Mouse (Mus musculus) cerebellum, adult 11 months (tissue): Measurements from ENCODE around the gene Adora1.
A peak's percentile ranks its signal among the peaks of the same experiment; 100 is the strongest.

Experiments
- DNase-seq: peaks from one replicate; pipeline ENCODE4 v3.0.0; 2022

Adora1 gene

DNA sequence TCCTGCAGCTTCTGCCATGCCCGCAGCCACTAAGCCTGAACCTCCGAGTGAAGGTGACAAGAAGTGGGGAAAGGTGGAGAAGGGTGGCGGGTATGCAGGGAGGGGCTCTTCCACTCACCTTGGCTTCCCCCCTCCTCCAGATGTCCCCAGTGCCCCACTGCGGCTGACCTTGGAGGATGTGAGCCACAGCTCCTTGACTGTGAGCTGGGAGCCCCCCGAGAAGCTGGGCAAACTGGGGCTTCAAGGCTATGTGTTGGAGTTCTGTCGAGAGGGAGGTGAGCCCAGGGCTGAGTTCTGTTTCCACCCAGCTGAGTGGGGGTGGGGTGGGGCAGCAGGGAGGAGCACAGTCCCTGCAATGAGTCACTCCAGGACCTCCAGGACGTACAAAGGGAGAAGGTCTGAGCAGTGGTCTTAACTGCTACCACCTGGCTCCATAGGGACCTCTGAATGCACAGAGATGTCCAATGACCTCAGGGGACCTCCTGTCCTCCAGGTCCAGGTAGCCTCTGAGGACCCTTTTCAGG is 41.5 kb downstream of the Adora1 start:
- DNase-seq, result no peak

DNA sequence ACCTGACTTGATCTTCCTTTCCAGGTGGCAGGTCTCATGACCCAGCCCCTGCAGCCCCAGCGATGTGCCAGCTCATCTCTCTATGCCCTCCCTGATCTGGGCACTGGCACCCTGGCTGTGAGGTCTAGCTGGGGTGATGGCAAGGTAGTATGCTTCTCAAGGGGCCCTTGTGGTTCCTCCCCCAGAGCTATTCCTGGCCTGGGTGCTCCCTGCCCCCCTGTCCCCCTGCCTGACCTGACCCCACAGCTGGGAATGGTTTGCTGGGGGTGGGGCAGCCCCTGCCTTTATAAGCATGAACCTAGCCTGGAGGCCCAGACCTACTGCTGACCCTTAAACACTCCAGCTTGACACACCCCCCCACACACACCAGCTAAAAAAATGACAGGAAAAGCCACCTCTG is 42.1 kb downstream of the Adora1 start, which contains the start of gene Mybph:
Gene Mybph (plus strand): TSS at position 323 of the 400 bp plus-strand sequence.
- no peak for DNase-seq

DNA sequence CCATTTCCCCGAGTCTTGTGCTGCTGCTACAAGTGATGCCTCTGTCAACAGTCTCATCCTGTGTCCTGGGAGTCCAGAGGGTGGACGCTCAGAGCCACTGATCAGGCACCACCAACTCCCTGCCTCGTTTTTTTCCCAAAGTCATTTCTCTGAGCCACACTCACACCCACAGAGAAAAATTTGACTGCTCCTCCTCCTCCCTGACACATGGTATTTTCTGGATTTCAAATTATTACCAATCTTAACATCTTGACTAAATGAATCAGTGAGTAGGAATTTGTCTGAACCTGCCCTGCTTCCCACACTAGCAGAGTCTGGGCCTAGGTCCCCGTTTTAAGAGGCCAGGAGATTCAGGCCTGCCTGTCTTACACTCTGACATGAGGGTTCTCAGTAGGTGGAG is 43.2 kb downstream of the Adora1 start:
- no peak for DNase-seq

DNA sequence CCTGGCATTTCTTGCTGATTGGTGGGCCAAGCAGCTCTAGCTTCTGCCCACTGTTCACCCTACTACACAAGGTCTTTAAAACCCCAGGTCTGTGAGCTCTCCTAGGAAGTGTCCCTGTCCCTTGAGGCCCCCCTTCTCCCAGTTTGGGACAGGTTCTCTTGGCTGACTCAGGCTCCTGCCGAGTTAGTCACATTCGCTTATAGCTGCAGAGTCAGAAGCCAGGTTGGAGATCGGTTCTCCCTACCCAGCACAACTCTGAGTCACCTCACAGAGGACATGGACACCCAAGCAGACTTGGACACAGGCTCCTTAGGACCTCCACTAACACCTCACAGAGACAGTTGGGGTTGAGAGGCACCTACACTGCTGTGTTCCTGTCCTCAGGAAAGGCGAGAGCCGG is 44.0 kb downstream of the Adora1 start:
- no peak for DNase-seq

DNA sequence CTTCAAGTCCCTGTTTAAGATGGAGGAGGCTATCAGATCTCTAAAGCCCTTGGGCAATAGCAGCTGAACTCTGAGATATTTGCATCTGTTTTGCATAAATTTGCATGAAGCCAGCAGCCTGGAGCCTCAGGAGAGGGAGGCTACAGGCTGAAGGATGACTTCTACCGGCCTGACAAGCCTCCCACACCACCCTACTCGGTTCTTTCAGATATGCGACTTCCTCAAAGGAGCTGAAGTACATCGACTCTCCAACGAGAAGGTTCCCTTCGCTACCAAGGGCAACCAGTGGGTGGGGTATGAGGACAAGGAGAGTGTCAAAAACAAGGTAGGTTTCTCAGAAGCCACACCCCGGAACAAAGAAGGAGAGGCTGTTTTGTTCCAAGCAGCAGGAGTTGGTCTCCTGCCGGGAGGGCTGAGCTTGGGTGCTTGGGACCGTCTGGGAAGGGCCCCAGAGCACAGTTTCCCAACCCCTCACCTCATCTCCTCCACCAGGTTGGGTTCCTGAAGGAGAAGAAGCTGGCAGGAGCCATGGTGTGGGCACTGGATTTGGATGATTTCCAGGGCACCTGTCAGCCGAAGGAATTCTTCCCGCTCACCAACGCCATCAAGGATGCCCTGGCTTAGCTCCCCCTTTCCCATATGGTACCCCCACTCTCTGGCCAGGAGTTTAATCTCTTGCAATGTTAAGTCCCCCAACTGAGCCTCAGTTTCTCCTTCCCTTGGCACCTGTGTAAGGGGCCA is 46.1 kb downstream of the Adora1 start:
- no peak for DNase-seq

DNA sequence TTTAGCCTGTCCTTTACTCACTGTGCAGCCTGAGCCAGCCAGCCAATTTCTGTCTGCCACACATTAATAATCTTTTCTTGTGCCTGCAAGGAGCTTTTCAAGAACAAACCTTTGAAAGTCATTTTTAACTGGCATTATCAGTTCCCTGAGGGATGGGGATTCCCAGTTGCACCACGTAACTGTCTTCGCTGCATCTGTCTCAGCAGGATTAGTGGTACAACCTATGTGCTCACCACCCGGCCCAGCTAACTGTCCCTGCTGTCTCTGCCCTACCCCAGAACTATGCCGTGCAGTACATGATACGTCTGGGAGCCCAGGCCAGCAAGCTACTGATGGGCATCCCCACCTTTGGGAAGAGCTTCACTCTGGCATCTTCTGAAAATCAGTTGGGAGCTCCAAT is 47.0 kb downstream of the Adora1 start:
- DNase-seq, result no peak

DNA sequence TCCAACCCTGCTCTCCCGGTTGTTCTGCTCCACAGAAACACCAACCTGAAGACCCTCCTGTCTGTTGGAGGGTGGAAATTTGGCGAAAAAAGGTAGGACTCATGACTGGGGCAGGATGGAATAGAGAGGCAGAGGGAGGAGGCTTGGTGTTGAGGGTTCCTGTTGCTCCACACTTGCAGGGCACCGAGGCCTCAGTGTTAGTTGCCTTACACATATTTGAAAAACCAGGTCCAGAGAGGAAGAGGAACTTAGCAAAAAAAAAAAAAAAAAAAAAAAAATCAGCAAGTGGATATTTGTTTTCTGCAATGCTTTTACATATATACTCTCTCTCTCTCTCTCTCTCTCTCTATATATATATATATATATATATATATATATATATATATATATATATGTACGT is 51.1 kb downstream of the Adora1 start:
- DNase-seq, result no peak

DNA sequence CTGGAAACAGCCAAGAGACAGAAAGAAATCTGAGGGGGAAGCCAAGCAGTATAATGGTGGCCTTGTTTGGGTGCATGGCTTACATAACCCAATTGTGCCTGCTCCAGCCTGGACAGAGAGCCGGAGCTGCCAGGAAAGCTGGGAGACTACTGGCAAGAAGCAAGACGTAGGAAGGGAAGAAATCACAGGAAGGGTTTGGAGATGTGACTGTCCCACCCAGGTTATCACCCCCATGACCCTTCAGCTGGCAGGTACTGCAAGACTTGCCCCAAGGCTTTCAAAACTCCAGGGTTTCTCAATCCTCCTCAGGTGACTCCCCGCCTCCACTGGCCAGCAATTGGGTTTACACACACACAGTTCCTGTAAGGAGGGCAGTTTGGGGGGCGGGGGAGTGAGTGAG is 53.2 kb downstream of the Adora1 start, which contains the start of gene Chil1:
Gene Chil1 (plus strand): TSS at position 152 of the 400 bp plus-strand sequence.
- DNase-seq, result no peak

DNA sequence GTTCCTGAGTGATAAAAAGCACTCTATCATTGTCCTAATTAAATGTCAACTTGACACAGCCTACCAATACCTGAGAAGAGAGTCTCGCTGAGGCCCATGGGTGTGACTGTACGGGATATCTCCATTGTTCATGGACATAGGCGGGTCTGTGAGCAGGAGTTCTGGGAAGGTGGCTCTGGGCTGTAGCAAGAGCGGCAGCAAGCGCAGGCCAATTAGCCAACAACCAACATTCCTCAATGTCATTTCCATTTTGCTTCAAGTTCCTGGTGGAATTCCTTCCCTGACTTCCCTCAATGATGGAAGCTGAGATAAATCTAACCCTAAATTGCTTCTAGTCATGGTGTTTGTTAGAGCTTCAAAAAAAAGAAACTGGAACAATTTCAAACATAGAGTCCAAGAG is 57.3 kb downstream of the Adora1 start:
- no peak for DNase-seq

DNA sequence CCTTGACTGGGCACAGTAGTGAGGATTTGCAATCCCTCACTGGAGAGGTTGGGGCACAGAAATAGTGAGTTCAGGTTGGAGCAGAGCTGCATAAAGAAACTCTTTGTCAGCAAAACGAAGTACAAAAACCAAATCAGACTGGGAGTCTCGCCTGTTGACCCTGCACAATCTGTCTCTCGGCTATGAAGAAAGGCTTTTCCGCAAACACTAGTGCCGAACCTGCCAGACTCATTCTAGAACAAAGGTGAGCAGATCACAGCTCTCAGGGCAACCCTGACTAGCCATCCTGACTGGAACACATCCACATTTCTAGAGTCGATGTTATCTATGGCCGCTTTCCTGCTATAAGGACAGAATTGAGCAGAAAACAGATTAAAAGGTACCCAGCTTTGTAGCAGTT is 62.1 kb downstream of the Adora1 start:
- DNase-seq, result no peak

DNA sequence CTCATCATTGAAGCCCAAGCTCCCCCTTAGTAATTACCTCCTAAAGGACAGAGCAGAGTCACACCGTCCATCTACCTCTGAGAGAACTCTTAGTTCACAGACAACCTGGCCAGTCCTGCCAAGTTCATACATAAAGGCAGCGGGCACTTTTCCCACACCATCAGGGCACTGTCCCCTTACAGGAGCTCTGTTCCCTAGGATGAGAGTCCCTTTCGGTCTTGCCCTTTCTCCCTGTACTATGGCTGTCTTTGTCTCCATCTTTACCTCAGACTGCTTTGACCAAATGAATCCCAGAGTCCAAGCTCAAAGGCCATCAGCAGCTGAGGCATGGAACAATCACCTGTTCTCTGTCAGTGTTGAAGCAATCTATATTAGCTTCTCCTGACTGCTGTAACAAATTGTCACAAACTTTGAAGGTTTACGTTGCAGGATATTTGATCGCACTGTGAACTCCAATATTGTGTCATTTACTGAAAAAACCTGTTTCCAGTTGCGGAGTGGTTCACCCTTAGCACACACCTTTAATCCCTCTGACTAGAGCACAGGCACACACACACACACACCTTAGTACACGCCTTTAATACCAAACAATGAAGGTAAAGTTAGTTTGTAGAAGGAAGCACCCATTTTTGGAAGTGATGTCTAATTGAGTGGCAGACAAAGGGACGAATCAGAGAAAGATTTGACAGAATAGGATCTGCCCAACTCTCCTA is 66.1 kb downstream of the Adora1 start:
- DNase-seq, result no peak

DNA sequence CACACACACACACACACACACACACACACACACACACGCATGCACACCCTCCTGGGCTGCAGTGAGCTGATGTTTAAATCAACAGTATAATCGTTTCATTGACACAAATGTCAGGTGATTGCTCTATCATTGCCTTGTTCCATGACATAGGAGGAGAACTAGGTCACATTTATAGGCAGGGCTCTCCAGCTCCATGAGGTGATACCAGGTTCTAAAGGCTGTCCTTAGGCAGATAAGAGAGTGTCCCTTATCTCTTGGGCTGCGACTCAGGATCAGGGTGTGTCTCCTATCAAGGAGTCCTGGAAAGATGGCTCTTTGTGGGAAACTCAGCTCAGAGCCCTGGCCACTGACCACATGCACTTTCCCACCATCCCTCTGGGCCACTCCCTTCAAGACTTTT is 66.7 kb downstream of the Adora1 start:
- DNase-seq, result no peak

DNA sequence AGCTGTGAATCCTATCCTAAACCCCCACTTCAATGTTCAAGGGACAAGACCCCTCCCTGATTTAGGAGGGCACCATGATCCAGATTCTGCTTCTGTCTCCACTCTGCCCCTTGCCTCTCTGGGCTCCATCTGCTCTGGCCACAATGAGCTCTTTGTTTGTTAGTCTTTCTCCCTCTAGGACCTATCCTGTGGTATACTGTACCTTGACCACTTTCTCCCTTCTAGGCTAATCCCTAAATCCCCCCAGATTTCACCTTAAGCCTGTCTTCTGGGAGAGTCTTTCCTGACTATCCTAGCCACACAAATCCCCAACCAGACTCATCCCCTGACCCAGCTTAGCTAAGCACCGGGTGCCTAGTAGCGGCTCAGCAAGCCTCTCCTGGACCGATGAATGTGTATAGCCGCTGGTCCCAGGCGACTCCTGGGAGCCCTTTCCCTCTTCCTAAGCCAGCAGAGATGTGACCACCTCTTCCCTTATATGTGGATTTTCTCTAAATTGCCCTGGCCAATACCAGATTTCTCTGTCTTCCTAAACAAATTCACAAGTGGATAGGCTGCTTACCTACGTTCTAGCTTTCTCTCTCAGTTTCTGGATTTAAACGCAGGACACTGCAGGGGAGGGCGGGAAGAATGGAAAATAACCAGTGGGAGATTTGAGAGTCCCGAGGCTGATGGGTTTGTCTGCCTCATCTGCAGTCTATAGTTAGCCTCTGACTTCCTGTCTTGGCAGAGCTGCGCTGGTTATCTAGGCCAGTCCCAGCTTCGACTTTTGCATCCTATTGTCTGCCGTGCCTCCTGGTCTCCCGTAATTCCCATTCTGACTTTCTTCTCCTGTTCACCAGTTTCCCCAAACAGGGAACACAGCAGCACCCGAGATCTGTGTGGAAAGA is 67.6 kb downstream of the Adora1 start:
- peak; percentile 59 for DNase-seq

DNA sequence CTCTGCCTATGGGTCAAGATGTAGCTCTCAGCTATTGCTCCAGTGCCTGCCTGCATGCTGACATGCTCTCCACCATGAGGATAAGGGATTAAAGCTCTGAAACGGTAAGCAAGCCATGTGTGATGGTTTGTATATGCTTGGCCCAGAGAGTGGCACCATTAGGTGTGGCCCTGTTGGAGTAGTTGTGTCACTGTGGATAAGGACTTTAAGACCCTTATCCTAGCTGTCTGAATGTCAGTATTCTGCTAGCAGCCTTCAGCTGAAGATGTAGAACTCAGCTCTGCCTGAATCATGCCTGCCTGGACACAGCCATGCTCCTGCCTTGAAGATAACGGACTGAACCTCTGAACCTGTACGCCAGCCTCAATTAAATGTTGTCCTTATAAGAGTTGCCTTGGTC is 68.7 kb downstream of the Adora1 start:
- DNase-seq, result no peak

DNA sequence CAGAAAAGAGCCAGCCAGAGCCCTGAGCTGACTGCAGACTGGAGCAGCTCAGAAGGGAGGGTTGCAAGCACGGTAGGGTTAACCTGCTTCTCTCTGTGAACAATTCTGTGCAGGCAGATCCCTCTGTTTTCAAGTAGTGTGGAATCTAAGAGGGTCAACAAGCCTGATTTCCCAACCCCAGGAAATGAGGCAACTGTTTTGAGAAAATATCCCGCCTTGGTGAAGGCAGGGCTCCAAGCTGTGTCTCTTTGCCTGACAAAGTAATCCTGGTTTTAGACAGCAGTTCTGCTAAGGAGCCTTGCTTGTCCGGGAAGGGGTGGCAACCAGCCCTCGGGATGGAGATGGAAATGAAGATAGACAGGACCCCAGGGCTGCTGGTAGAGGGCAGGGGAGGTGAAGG is 70.8 kb downstream of the Adora1 start:
- DNase-seq, result no peak

DNA sequence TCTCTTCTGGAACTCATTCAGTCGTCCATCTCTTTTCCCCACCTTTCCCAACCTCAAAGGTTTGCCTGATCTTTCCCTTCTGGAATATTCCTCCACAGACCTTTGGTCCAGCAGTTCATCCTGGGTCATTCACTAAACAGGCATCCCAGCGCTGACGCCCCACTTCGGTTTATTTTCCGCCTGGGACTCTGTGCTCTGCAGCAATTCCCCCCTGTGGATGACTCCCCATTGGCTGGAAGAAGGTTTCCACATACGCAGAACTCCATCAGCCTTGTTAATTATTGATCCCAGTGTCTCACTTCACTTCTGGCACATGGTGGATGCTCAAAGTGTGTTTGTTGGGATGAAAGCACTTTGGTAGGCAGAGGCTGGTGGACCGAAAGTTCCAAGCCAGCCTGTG is 71.8 kb downstream of the Adora1 start:
- DNase-seq, result no peak

DNA sequence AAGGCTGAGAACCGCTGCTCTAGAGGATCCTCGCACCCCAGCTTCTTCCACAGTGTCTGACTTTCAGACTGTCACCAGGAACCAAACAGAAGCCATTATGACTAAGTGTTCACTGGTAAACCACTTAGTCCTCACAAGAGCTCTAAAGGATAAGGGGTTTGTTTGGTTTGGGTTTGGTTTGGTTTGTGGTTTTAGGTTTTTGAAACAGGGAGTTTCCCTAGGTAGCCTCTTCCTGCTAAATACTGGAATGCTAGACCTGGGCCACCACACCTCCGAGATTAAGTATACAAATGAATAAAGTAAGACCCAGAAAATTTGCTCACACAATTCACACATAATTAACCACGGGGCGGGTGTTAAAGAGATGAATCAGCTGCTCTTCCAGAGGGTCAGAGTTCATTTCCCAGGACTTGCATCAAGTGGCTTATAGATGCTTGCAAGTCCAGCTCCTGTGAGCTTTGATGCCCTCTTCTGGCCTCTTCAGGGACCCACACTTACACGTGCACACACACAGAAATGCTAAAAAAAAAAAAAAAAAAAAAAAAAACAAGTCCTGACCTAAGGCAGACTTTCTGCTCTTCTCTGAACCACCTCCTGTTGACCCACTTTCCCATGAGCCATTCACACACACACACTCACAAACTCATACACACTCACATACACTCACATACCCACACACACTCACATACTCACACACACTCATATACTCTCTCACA is 72.6 kb downstream of the Adora1 start:
- DNase-seq, result no peak

DNA sequence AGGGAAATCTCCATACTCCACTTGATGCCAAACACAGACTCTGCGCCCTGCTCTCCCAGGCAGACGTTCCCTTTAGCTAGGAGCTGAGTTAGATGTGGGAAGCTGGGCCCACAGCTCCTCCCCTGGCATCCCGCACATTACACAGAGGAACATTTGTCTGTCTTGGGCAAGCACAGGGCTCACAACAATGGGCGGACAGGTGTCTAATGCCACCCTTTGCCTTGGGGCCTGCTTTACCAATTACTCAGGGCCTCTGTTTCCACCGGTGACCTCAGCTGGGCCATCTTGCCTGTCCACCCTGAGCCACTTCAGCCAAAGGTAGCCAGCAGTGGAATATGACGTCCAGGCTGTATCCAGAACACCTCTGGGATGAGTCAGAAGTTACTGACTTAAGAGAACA is 73.8 kb downstream of the Adora1 start:
- no peak for DNase-seq

DNA sequence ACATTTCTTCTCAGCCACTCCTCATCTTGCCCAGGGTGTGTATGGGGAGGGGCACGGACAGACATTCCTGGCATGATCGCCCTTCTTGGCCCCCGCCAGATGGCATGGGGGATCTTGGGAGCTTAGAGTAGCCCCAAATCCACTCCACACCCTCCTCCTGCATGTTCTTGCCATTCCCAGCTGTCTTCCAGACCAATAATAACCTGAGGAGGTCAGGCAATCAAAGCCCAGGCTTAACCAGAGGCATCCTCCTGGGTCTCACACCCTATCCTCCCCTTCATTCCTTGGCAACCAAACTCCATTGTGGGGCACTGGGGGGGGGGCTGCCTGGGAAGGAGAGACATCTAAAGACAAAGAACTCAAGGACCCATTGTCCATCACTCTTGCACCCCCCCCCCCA is 74.8 kb downstream of the Adora1 start:
- no peak for DNase-seq

DNA sequence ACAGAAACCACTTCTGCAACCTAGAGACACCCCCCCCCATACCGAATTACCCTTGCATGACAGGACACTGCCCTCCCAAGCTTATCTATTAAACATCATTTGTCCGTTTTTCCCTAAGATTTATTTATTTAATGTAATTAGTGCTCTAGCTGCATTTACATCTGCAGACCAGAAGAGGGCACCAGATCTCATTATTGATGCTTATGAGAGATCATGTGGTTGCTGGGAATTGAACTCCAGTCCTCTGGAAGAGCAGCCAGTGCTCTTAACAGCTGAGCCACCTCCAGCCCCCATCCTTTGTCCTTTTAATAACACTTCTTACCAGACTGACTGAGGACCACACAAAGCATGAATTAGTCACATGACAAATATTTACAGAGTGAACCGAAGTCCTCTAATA is 80.6 kb downstream of the Adora1 start:
- no peak for DNase-seq

DNA sequence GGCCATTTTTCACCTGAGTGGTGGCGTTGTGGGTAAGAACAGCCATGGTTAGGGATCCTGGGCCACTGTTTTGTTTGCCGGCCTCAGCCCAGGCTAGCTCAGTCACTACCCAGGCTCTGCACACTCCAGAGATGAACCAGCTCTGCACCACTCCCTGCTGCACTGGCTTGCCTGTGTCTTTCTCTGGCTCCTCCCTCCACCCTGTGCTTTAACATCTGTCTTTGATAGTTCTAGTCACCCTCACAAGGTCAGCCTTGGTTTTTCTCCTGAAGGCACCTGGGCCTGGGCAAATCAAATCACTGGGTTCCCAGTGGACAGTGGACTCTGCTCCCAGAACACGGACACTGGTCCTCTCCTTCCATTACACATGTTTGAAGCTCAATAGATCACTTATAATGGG is 81.1 kb downstream of the Adora1 start:
- no peak for DNase-seq
